Mouse (Mus musculus) retina, embryonic 14.5 days (tissue): ENCODE results near the gene Prr23a1.

ENCODE experiments used
- DNase-seq: peaks from one replicate; pipeline ENCODE4 v3.0.0-alpha.2; 2015; ENCODE audit warnings: low spot score

The Prr23a1 gene

GRCm38 (mm10) chr9:98842117-98842516 lies at the start of gene Prr23a1:
Prr23a1 (plus strand) TSS chr9:98842503.
- peak; percentile 8 for DNase-seq

- DNase-seq, result no peak
These were observed 43.3 kb upstream of the Prr23a1 start for GRCm38 (mm10) chr9:98799021-98799420.

DNA sequence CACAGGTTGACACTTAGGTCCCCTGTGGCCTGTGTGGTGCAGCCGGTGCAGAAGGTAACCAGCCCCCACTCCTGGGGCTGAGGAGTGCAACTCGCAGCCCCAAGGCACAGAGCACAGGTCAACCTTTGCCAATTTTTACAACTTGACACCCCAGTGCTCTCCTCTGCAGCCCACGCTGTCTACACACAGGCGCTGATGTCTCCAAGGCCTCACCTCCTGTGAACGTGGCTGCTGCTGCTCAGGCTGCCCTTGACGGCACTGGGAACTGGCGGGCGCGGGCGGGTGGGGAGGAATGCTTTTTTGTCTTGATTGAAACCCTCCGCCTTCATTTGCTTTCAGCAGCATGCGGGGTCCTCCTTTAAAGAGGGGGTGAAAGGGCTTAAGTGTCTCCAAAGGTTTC lies 38.3 kb upstream of the Prr23a1 start:
- DNase-seq, result no peak

GRCm38 (mm10) chr9:98805511-98805910 lies 36.8 kb upstream of the Prr23a1 start:
- DNase-seq, result no peak

DNA sequence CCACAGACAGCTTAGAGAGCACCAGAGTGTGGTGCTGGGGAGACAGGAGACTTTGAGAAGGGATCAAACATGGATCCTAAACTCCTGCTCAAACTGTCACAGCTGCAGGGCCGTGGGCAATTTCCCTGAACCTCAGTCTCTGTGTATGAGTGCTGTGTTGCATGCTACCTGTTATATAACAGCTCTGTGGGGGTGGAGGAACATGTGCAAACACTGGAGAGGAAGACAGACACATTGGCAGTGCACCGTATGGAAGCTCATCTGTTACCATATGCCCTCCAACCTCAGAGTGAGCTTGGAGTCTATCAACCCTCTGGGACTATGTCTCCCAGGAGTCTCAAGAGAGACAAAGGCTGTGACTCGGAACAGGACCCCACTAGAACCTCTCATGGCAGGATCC lies 36.4 kb upstream of the Prr23a1 start:
- no peak for DNase-seq

GRCm38 (mm10) chr9:98807631-98808030 lies 34.7 kb upstream of the Prr23a1 start:
- DNase-seq, result no peak

GRCm38 (mm10) chr9:98809526-98809925 lies 32.8 kb upstream of the Prr23a1 start:
- DNase-seq, result peak; percentile 76

DNA sequence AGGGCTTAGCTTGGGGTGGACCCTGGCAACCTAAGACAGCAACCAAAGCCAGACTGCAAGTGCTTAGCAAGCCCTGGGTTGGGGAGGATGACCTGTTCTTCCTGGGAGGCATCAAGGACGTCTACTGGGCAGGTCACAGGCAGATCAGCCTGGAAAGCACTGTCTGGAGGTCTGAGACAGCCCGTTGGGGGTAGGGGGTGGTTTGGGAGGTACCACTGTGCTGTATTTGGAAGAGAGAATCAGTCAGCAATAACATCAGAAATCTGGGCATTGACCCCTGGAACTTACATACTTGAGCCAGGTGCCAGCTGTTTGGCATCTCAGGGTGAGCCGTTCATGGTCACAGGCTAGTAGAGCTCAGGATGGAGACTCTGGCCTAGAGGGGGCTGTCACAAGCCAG lies 26.2 kb upstream of the Prr23a1 start:
- DNase-seq, result no peak

GRCm38 (mm10) chr9:98817592-98817991 lies 24.7 kb upstream of the Prr23a1 start:
- DNase-seq, result no peak

DNA sequence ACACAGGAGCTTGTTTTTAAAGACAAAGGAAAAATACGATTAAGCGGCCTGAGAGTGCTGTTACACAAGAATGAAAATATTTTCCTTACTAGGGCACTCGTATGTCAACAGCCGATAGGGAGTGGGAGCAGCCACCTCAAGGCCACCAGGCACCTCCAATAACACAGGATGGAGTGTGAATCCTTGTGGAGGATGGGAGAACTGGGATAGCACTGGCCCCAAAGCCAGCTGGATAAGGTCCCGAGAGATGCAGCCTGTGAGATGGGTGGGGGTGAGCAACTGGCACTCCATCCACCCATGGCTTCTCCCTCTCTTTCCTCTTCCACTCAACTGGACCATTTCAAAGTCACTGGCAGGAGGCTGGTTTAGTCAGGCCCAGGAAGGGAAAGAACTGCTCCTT lies 23.3 kb upstream of the Prr23a1 start:
- DNase-seq, result no peak

- no peak for DNase-seq
These were observed 22.8 kb upstream of the Prr23a1 start for GRCm38 (mm10) chr9:98819481-98819880.

DNA sequence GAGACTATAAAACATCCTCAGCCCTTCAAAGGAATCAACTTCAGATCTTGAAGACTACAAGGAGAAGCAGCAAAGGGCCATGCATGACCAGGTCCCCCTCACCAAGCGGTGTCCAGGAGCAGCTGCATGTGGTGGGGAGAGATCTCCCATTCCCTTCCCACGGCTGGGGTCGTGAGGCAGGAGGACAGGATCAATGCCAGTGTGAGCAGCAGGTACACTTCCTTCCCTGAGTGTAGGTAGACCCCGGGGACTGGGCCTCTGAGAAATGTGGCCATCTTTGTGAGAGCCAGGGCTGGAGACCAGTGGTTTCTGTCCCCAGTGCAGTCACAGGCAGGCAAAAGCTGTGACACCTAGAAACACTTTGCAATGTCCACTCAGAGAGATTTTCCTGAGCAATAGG lies 21.8 kb upstream of the Prr23a1 start:
- DNase-seq, result no peak

- no peak for DNase-seq
These were observed 21.2 kb upstream of the Prr23a1 start for GRCm38 (mm10) chr9:98821067-98821466.

- no peak for DNase-seq
These were observed 18.5 kb upstream of the Prr23a1 start for GRCm38 (mm10) chr9:98823805-98824204.

GRCm38 (mm10) chr9:98829508-98829907 lies 12.8 kb upstream of the Prr23a1 start:
- DNase-seq, result no peak

DNA sequence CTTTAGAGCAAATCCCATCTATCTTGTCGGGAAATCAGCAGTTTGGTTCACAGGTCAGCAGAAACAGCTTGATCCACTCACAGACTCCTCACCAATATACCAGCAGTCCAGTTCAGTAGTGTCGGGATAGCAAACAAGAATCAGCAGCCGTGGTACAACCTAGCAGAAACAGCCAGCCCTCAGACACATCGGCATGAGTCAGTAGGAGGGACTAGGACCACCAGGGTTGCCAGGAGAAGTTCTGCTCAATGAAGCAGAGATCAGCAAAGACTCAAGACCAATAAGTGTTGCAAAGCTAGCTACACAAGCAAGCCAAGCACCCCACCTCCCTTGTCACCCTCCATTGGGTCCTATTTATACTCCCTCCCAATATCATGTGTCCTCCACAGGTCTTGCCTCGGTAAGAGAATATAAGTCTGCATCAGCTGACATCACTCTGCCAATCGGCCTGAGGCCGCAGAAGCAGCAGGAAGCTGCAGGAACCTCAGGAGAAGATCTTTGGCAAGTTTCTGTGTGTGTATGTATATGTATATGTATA lies 4.7 kb upstream of the Prr23a1 start:
- no peak for DNase-seq

DNA sequence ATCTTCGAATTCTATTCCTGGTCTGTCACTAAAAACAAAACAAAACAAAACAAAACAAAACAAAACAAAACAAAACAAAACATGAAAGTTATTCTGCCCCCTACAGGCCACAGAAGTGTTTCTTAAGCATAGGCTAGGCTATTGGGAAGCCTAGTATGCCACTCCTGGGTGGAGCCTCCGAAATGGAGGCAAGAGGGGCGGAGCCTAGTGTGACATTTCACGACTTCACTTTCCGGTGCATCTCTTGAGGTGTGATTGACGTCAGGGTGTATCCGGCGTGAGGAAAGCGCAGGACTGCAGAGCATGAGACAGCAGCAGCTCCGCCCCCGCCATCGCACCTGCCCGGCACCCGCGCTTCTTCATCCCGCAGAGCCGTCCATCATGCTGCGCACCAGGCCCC lies 13.9 kb downstream of the Prr23a1 start, which contains the start of gene Prr23a2:
Prr23a2 (plus strand) TSS at position 285 of the 400 bp plus-strand sequence.
- no peak for DNase-seq

DNA sequence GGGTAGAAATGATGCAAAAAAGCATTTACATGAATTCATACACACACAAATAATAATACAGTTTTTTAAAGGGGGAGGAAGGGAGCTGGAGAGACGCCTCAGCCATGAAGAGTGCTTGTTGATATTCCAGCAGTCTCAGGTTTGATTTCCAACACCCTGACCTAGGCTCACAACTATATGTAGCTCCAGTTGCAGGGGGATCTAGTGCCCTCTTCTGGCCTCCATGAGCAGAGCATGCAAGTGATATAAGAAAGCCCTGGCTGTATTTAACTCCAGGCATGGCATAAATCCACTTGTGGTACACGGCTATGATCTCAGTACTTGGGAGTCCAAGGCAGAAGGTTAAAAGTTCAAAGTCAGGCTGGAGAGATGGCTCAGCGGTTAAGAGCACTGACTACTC lies 21.2 kb downstream of the Prr23a1 start:
- DNase-seq, result peak; percentile 8

GRCm38 (mm10) chr9:98864571-98864970 lies 22.3 kb downstream of the Prr23a1 start, which contains the start of gene Prr23a3:
Prr23a3 (plus strand) TSS chr9:98864767.
- DNase-seq, result no peak
